Mouse (Mus musculus): ENCODE results near the gene 4930432K21Rik. TPM values are rescaled to one million over a fixed set of nuclear protein-coding genes. Genes with fewer than 3 reads are reported as not detected.

Gene 4930432K21Rik
- polyA plus RNA-seq, 1 experiment from 2014 or later, result 1.7 TPM

DNA sequence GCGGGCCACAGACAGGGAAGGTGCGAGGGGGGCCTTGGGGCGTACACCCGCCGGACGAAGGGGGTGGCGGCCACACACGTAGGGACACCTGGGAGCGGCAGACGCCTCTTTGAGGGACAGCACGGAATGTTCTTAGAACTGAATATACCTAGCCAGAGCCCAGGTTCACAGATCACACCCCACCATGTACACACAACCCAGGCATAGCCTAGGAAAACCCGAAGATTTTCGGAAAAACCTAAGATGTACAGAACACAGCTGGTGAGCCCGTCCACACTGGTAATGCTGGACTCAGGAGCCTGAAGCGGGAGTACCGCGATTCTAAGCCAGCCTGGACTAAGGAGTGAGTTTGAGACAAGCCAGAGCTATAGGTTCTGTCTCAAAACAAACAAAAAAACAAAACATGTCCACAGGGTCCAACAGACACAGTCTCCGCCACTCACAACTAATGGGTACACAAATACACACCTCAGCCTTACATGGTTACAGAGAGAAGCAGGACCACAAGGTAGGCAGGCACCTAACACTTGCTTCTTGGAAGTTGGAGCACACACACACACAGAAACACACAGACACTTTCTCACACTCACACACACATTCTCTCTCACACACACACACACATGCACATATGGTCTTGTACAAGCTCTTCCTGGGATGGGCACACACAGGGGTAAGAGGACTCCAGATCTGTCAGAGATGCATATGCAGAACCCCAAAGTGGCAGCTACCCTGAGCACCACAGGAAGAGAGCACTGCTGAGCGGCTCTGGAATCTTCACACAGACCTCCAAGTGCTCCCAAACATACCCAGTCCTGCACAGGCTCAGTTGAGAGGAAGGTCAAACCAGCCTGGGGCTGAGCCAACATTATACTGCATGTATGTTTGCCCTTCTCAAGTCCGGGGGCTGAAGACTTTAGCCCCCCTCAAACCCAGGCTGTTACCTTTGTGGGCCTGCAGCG is 36.5 kb downstream of the 4930432K21Rik start:
- peak overlapping the region; percentile 87 for H3K4me3 ChIP-seq
- peaks cover 67% of the 10 kb centered on the region for H3K4me1 ChIP-seq
- WGBS, result 12% methylated on average over 21 of the region's 21 CpGs
- ATAC-seq (ENCODE audit: borderline replicate concordance, extremely low read depth, low FRiP score, low TSS enrichment), result peak; percentile 0; the same call in 1 of the 2 replicates
- H3K9me3 ChIP-seq, result no peaks in the 10 kb centered on the region
- no peaks in the 10 kb centered on the region for H3K36me3 ChIP-seq
- H3K27ac ChIP-seq, result peak overlapping the region; percentile 87
- H3K27me3 ChIP-seq, result no peaks in the 10 kb centered on the region
- peak overlapping the region; percentile 88 for H3K4me2 ChIP-seq
- H3K9ac ChIP-seq, result peak overlapping the region; percentile 91

DNA sequence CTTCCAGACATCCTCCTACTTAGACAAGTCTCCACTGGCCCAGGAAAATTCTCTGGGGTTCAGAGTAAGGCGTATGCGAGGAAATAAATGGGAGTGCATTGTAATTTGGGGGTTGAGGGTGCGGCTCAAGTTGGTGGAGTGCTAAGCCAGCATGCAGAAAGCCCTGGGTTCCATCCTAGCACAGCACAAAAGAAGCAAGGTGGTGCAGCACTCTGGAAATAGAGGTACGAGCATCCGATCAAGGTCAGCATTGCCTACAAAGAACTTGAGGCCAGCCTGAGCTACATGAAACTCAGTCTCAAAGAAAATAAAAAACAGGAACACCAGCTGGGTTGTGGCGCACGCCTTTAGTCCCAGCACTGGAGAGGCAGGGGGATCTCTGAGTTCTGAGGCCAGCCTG is 37.3 kb downstream of the 4930432K21Rik start, which contains the start of gene Nanos3:
Gene Nanos3, minus strand, starts transcription at position 101 of the 400 bp plus-strand sequence.
- Histone ChIP-seq H3K36me3 (no peaks in the 10 kb centered on the region), H3K4me2 (peak within 1 kb of the TSS; percentile 88), H3K4me3 (peak within 1 kb of the TSS; percentile 87), H3K27ac (peak within 1 kb of the TSS; percentile 87), H3K4me1 (peaks cover 65% of the 10 kb centered on the region), H3K27me3 (no peaks in the 10 kb centered on the region), H3K9me3 (no peaks in the 10 kb centered on the region), H3K9ac (peak within 1 kb of the TSS; percentile 91)
- no peak for ATAC-seq (ENCODE audit: borderline replicate concordance, extremely low read depth, low FRiP score, low TSS enrichment)
- WGBS, result 92% methylated on average over 7 of the region's 7 CpGs

DNA sequence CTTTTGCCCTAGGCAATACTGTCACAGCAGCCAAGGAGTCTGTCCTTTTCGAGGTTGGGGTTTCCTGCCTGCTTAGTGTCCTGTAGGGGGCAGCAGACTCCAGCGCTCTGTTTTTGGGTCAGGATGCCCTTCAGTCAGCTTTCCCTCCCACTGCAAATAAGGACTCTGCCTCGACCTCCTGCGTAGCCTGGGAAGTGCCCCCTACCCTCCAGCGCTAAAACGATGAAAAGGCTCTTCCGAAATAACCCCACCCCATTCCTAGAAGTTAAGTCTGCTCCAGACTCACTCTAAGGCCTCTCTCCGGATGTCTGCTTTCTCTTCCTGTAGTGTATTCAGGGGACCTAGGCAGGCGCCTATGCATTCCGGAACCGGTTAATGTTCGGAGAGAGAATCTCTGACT is 38.7 kb downstream of the 4930432K21Rik start:
- Histone ChIP-seq H3K9ac (0 out of 2 replicates have a peak overlapping the region, but pooled peaks have one; percentile 7), H3K4me3 (peak overlapping the region; percentile 32), H3K4me2 (peak overlapping the region; percentile 72), H3K27me3 (no peaks in the 10 kb centered on the region), H3K27ac (peak overlapping the region; percentile 25), H3K9me3 (no peaks in the 10 kb centered on the region), H3K36me3 (no peaks in the 10 kb centered on the region), H3K4me1 (peaks cover 54% of the 10 kb centered on the region)
- no peak for ATAC-seq (ENCODE audit: borderline replicate concordance, extremely low read depth, low FRiP score, low TSS enrichment)
- WGBS, result 1% methylated on average over 12 of the region's 12 CpGs

DNA sequence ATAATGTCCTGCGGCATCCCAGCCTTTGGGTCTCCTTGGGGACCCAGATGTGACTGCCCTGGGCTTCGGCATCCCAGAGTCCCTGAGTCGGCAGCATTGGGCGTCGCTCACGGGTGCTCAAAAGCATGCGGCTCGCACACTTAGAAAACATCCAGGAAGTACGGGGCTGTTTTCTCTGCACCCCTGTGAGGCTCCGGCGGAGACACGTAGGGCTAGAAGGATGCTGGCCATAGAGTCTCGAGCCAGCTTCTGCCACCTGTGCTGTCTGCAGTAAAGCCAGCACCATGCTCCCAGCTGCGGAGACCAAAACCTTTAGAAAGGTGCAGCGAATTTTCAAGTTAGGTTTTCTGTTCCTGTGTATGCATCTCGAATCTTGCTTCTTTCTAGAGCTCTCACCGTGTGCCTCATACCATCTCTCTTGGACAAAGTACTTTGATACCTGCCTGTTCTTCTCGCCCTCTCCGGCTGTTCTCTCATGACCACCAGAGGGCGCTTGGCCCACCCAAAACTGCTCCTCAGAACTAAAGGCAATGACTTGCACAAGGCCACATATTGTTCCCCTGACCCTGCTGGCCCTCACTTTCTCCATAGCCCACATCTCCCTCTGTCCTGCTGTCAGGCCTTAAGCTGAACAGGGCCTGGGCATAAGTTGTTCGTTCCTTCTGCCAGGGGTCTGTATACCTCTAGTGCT is 39.4 kb downstream of the 4930432K21Rik start:
- Histone ChIP-seq H3K4me1 (peaks cover 58% of the 10 kb centered on the region), H3K27ac (peak overlapping the region; percentile 25), H3K27me3 (no peaks in the 10 kb centered on the region), H3K36me3 (no peaks in the 10 kb centered on the region), H3K9ac (0 out of 2 replicates have a peak overlapping the region, but pooled peaks have one; percentile 7), H3K9me3 (no peaks in the 10 kb centered on the region), H3K4me3 (peak overlapping the region; percentile 32), H3K4me2 (peak overlapping the region; percentile 72)
- 4% methylated on average over 21 of the region's 21 CpGs for WGBS
- no peak for ATAC-seq (ENCODE audit: borderline replicate concordance, extremely low read depth, low FRiP score, low TSS enrichment)

DNA sequence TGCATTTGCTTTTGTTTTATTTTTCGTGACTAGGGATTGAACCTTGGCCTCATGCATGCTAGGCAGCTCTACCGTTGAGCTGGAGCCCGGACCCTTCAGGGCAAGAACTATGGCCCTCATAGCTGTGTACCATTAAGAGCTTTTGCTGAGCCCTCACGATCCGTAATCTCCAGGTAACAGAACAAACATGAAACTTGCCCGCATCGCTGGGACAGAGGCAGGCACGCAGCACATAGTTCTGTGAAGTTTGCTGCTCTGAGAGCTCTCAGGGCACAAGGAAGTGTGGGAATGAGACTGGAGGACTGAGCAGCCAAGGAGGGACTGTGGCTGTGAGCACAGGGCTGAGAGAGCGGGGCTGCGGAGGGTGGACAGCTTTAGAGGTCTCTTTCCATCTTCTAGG is 40.8 kb downstream of the 4930432K21Rik start:
- Histone ChIP-seq H3K27ac (peak overlapping the region; percentile 82), H3K4me1 (peaks cover 59% of the 10 kb centered on the region), H3K9me3 (no peaks in the 10 kb centered on the region), H3K36me3 (no peaks in the 10 kb centered on the region), H3K27me3 (no peaks in the 10 kb centered on the region), H3K9ac (no peak overlapping the region), H3K4me2 (no peak overlapping the region), H3K4me3 (no peak overlapping the region)
- 69% methylated on average over 10 of the region's 10 CpGs for WGBS
- no peak for ATAC-seq (ENCODE audit: borderline replicate concordance, extremely low read depth, low FRiP score, low TSS enrichment)

DNA sequence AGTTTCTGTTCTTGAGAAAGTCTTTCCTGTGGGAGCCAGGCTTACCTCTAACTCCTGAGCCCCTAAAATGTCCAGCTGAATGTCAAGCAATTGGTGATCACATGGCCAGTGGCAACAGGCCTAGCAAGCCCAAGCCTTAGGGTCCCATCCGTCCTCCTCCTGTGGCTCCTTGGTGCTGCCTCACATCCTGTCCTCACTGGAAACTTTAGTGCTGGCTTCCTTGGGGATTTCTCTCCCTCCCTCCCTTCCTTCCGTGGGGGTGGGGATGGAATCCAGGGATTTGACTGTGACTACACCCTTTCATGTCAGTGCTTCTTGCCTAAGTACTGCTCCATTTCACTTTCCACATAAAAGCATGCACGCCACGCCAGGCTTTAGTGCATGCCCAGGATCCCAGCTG is 41.8 kb downstream of the 4930432K21Rik start:
- H3K9ac ChIP-seq, result no peak overlapping the region
- H3K4me2 ChIP-seq, result no peak overlapping the region
- ATAC-seq (ENCODE audit: borderline replicate concordance, extremely low read depth, low FRiP score, low TSS enrichment), result no peak
- peaks cover 52% of the 10 kb centered on the region for H3K4me1 ChIP-seq
- H3K27ac ChIP-seq, result peak overlapping the region; percentile 82
- 39% methylated on average over 4 of the region's 4 CpGs for WGBS
- no peak overlapping the region for H3K4me3 ChIP-seq
- H3K27me3 ChIP-seq, result no peaks in the 10 kb centered on the region
- no peaks in the 10 kb centered on the region for H3K9me3 ChIP-seq
- H3K36me3 ChIP-seq, result no peaks in the 10 kb centered on the region

DNA sequence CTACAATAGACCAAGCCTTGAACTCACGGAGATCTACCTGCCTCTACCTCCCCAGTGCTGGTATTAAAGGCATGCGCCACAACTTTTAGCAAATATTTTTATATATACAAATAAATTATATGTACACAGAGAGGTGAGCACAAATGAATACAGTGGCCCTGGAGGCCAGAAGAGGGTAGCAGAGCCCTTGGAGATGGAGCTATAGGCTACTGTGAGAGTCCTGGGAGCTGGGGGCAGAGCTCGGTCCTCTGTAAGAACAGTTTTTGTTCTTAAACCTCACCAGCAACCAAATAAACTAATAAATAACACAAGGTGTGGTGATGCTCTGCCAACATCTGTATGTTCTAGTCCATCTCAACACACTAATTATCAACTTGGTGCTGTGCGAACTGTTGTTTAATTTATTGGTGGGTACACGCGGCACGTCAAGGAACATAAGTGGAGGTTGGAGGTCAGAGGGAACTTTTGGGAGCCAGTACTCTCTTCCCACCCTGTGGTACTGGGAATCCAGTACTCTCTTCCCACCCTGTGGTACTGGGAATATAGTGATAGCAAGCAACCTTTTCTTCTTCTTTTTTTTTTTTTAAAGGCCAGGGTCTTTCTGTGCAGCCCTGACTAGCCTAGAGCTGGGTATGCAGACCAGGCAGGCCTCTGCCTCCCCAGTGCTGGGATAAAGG is 42.5 kb downstream of the 4930432K21Rik start:
- no peaks in the 10 kb centered on the region for H3K36me3 ChIP-seq
- H3K9ac ChIP-seq, result no peak overlapping the region
- no peak overlapping the region for H3K4me2 ChIP-seq
- H3K27ac ChIP-seq, result peak overlapping the region; percentile 82
- H3K4me1 ChIP-seq, result peaks cover 48% of the 10 kb centered on the region
- ATAC-seq (ENCODE audit: borderline replicate concordance, extremely low read depth, low FRiP score, low TSS enrichment), result no peak
- 89% methylated on average over 7 of the region's 7 CpGs for WGBS
- H3K9me3 ChIP-seq, result no peaks in the 10 kb centered on the region
- H3K27me3 ChIP-seq, result no peaks in the 10 kb centered on the region
- H3K4me3 ChIP-seq, result no peak overlapping the region

DNA sequence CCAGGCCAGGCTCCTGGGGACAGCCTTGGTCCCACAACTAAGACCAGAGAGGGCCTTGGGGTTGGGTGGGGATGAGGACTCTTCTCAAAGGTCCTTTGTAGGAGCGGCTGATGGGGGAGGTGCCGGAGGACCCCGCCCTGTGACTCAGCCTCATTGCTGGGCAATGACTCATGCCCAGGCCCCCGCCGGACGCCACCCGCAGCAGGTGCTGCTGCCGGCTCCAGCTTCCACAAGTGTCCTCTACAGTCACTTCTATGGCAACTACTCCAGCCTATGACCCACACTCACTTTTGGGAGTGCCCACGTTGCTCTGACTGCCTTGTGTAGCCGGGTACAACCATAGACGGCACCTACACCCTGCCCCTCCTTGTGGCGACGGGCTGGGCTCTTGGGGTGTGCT is 44.2 kb downstream of the 4930432K21Rik start:
- Histone ChIP-seq H3K9me3 (no peaks in the 10 kb centered on the region), H3K27me3 (no peaks in the 10 kb centered on the region), H3K4me3 (peak overlapping the region; percentile 29), H3K4me1 (peaks cover 43% of the 10 kb centered on the region), H3K27ac (peak overlapping the region; percentile 95), H3K36me3 (no peaks in the 10 kb centered on the region), H3K9ac (peak overlapping the region; percentile 29; the same call in 1 of the 2 replicates), H3K4me2 (peak overlapping the region; percentile 51)
- 34% methylated on average over 13 of the region's 13 CpGs for WGBS
- peak; percentile 80 for ATAC-seq (ENCODE audit: borderline replicate concordance, extremely low read depth, low FRiP score, low TSS enrichment)

DNA sequence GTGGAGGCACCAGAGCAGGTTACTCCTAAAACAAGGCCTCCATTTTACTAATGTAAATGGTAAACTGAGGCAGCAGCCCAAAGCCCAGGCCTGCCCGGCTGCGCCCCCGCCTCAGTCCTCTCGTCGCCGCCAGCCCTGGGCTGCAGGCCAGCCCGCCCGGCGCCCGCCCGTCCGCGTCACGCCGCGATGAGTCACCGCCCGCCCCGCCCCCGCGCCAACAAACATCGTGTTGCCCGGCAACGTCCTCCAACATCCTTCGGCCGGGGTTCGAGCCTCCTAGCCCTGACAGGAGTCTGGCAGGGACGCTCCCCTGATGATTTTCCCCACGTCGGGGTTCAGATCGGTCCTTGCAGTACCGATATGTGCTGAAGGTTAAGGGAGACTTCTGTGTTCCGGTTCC is 44.7 kb downstream of the 4930432K21Rik start:
- peak overlapping the region; percentile 95 for H3K27ac ChIP-seq
- no peaks in the 10 kb centered on the region for H3K27me3 ChIP-seq
- H3K4me1 ChIP-seq, result peaks cover 38% of the 10 kb centered on the region
- peak; percentile 66 for ATAC-seq (ENCODE audit: borderline replicate concordance, extremely low read depth, low FRiP score, low TSS enrichment)
- peak overlapping the region; percentile 29; the same call in 1 of the 2 replicates for H3K9ac ChIP-seq
- no peaks in the 10 kb centered on the region for H3K9me3 ChIP-seq
- H3K4me3 ChIP-seq, result peak overlapping the region; percentile 29
- no peaks in the 10 kb centered on the region for H3K36me3 ChIP-seq
- H3K4me2 ChIP-seq, result peak overlapping the region; percentile 51
- WGBS, result 3% methylated on average over 33 of the region's 33 CpGs

DNA sequence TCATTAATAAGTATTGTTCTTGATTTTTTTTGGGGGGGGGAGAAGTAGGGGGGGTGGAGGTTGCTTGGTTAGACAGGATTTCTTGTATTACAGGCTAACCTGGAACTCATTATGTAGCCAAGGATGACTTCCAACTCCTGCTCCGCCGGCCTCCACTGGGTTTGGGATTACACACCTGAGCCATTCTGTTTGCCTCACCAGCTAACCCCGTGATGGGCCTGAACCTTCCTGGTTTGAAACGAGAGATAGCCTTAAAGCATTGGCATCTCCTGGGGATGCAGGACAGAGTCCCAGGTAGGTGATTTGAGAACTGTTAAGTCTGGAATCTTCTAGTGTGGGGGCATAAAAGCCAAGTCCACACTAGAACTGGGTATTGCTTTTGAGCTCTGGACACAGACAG is 45.3 kb downstream of the 4930432K21Rik start:
- 0 out of 2 replicates have a peak overlapping the region, but pooled peaks have one; percentile 29 for H3K4me3 ChIP-seq
- WGBS, result 61% methylated on average over 4 of the region's 4 CpGs
- no peaks in the 10 kb centered on the region for H3K9me3 ChIP-seq
- H3K4me2 ChIP-seq, result peak overlapping the region; percentile 51; the same call in 1 of the 2 replicates
- no peaks in the 10 kb centered on the region for H3K36me3 ChIP-seq
- peak overlapping the region; percentile 95; the same call in 1 of the 2 replicates for H3K27ac ChIP-seq
- ATAC-seq (ENCODE audit: borderline replicate concordance, extremely low read depth, low FRiP score, low TSS enrichment), result no peak
- peaks cover 42% of the 10 kb centered on the region for H3K4me1 ChIP-seq
- H3K9ac ChIP-seq, result no peak overlapping the region
- no peaks in the 10 kb centered on the region for H3K27me3 ChIP-seq

DNA sequence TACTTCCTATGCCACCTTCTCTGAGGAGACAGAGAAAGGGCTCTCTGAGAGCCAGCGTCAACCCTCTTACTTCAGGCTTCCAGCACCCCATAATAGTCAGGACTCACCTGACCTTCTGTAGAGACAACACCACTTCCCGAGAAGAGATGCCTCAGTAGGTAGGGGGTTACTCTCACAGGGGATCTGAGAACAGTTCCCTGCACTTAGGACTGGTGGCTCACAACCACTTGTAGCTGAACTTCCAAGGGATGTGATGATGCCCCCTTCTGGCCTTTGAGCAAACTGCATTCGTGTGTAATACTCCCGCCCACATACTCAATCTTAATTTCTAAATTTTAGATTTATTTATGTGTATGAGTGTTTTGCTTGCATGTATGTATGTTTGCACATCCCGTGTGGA is 45.7 kb downstream of the 4930432K21Rik start:
- 76% methylated on average over 5 of the region's 5 CpGs for WGBS
- Histone ChIP-seq H3K9ac (no peak overlapping the region), H3K27me3 (no peaks in the 10 kb centered on the region), H3K4me3 (no peak overlapping the region), H3K9me3 (no peaks in the 10 kb centered on the region), H3K4me1 (peaks cover 42% of the 10 kb centered on the region), H3K36me3 (no peaks in the 10 kb centered on the region), H3K4me2 (no peak overlapping the region), H3K27ac (no peak overlapping the region)
- no peak for ATAC-seq (ENCODE audit: borderline replicate concordance, extremely low read depth, low FRiP score, low TSS enrichment)

Data from lung, embryonic 15.5 days (tissue).